Mouse (Mus musculus) kidney, embryonic 14.5 days (tissue): ENCODE measurements around the gene Fam185a. TPM values are rescaled to one million over a fixed set of nuclear protein-coding genes. Genes with fewer than 3 reads are reported as not detected.

Source experiments
- ATAC-seq: fragments of 200-750 bp; cut with Nextera tagmentation; 2 replicates; pipeline ENCODE4 v1.8.0; 2017; ENCODE audit warnings: moderate number of reproducible peaks, mild to moderate bottlenecking, moderate TSS enrichment, moderate library complexity; ENCODE audit not compliant: low FRiP score, low TSS enrichment
- H3K27ac ChIP-seq: fragments of 300-500 bp; sonication (generic); 2 replicates; pipeline ENCODE4 v1.5.1; 2014; ENCODE audit warnings: low read depth, mild to moderate bottlenecking, low read length, moderate library complexity, mixed read lengths
- H3K27me3 ChIP-seq: fragments of 300-500 bp; sonication (generic); 2 replicates; pipeline ENCODE4 v1.6.1; 2014; ENCODE audit warnings: mild to moderate bottlenecking, low read length; ENCODE audit not compliant: control insufficient read depth, insufficient read depth
- H3K36me3 ChIP-seq: fragments of 300-500 bp; sonication (generic); 2 replicates; pipeline ENCODE4 v1.6.1; 2014; ENCODE audit warnings: low read length, mixed read lengths; ENCODE audit not compliant: control insufficient read depth, insufficient read depth
- H3K4me1 ChIP-seq: fragments of 300-500 bp; sonication (generic); 2 replicates; pipeline ENCODE4 v1.6.1; 2014; ENCODE audit warnings: low read length, mixed read lengths; ENCODE audit not compliant: control insufficient read depth, insufficient read depth
- H3K4me2 ChIP-seq: fragments of 300-500 bp; sonication (generic); replicated peaks from 2 replicates; pipeline ENCODE4 v1.6.1; 2014; ENCODE audit warnings: low read depth, mild to moderate bottlenecking, low read length
- H3K4me3 ChIP-seq: fragments of 300-500 bp; sonication (generic); 2 replicates; pipeline ENCODE4 v1.5.1; 2014; ENCODE audit warnings: mild to moderate bottlenecking, low read length
- H3K9ac ChIP-seq: fragments of 300-500 bp; sonication (generic); 2 replicates; pipeline ENCODE4 v1.6.1; 2014; ENCODE audit warnings: low read depth, mild to moderate bottlenecking, low read length, moderate library complexity
- H3K9me3 ChIP-seq: fragments of 300-500 bp; sonication (generic); 2 replicates; pipeline ENCODE4 v1.6.1; 2016; ENCODE audit warnings: low read length; ENCODE audit not compliant: control insufficient read depth
- WGBS: fragments of 180-500 bp; shearing (Covaris S2); extraction: QIAGEN DNeasy Blood & Tissue Kit; methylation state at CpG from one replicate; pipeline ENCODE4 v1.1.7; 2014; 5-methylcytosine and 5-hydroxymethylcytosine counted together
- polyA plus RNA-seq: library from polyadenylated mRNA; unstranded; fragments of >200 nt; fragmentation: Nextera tagmentation; extraction: Ambion mirVana; gene quantifications from 2 replicates; pipeline ENCODE4 v1.2.1, GENCODE M21; 2014

Fam185a gene
- polyA plus RNA-seq, 1 experiment from 2014 or later = 7.4 TPM

GRCm38 (mm10) chr5:21529110-21529720 is 104.5 kb downstream of the Fam185a start:
- WGBS = 77% methylated on average over 8 of the region's 8 CpGs
- H3K27ac ChIP-seq = peak overlapping the region; percentile 60; the same call in 1 of the 2 replicates
- ATAC-seq = peak; percentile 58; the same call in 1 of the 2 replicates

More at GRCm38 (mm10) chr5:21529110-21529720, 104.5 kb downstream of the Fam185a start:
- Histone ChIP-seq H3K4me3 (no peak overlapping the region), H3K4me1 (peaks cover 8% of the 10 kb centered on the region; the same call in 1 of the 2 replicates), H3K4me2 (no peak overlapping the region), H3K27me3 (no peaks in the 10 kb centered on the region), H3K9ac (no peak overlapping the region), H3K36me3 (no peaks in the 10 kb centered on the region), H3K9me3 (0 out of 2 replicates have a peak, but pooled peaks cover 2% of the 10 kb centered on the region)

Other genes starting within 250 kb of the Fam185a start
- gene Gsap, start 238.7 kb upstream of the Fam185a start, polyA plus RNA-seq = 1.2 and 1.5 TPM in 2 replicates
- 0.87 and 0.94 TPM in 2 replicates for gene Fgl2, start 52.3 kb upstream of the Fam185a start, polyA plus RNA-seq
- gene Ccdc146, start 281 bp upstream of the Fam185a start, polyA plus RNA-seq = 0.14 TPM in 1 of 2 replicates, not detected in the other
- gene Lrrc17, start 118.6 kb downstream of the Fam185a start, polyA plus RNA-seq = 29.9 and 36.0 TPM in 2 replicates
- 0.43 TPM in 2 replicates for gene Fbxl13, start 220.7 kb downstream of the Fam185a start, polyA plus RNA-seq
- gene Armc10, start 220.9 kb downstream of the Fam185a start, polyA plus RNA-seq = 67.0 and 77.1 TPM in 2 replicates